Mouse (Mus musculus) heart, postnatal 0 days (tissue): ENCODE measurements around the gene Prpf40b.

Experiments
- CTCF ChIP-seq: IDR thresholded peaks from 2 replicates; pipeline ENCODE4 v1.5.1; 2016; ENCODE audit warnings: antibody characterized with exemption, control low read depth, low read depth
- EP300 ChIP-seq: IDR thresholded peaks from 2 replicates; pipeline ENCODE4 v1.6.1; 2016; ENCODE audit warnings: antibody characterized with exemption, low read depth

DNA sequence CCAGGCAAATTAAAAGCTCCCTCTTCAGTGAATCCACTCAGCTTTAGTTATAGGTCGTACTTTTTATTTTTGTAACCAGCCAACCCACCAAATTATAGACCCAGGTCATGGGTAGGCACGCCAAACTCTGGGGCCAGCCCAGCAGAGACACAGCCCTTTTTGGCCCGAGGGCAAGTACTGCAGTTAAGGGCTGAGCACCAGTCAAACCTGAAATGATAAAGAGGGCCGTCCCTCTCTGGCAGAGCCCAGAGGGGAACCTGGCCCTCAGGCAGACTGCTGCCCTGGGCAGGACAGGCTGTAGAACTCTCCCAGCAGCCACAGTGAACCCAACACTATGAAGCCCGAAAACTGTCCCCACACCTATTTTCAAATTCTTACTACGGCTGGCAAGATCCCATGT lies 61.6 kb downstream of the Prpf40b start:
- TF ChIP-seq CTCF (no peak), EP300 (no peak)
